Mouse (Mus musculus) ES-Bruce4 (cell line): ENCODE measurements at regions not wholly inside any gene's neighbourhood (a gene's known extent, or its start where the extent isn't known, plus 50 kb on each side); places are given as distances from the start of the nearest gene placed in this dataset.

Experiments
- H3K27ac ChIP-seq: 2 replicates; pipeline ENCODE4 v1.5.1; 2012; ENCODE audit warnings: low read length, inconsistent platforms; ENCODE audit not compliant: insufficient read depth
- H3K27me3 ChIP-seq: 2 replicates; pipeline ENCODE4 v1.6.1; 2012; ENCODE audit warnings: mild to moderate bottlenecking, low read length, inconsistent platforms; ENCODE audit not compliant: control insufficient read depth, poor library complexity, insufficient read depth, severe bottlenecking
- H3K36me3 ChIP-seq: 2 replicates; pipeline ENCODE4 v1.6.1; 2012; ENCODE audit warnings: inconsistent platforms, mild to moderate bottlenecking, low read length, moderate library complexity; ENCODE audit not compliant: control insufficient read depth, poor library complexity, insufficient read depth, severe bottlenecking
- H3K4me1 ChIP-seq: one replicate; pipeline ENCODE4 v1.8.1; 2011; ENCODE audit warnings: low read length; ENCODE audit not compliant: control insufficient read depth, insufficient read depth
- H3K4me3 ChIP-seq: 2 replicates; pipeline ENCODE4 v1.5.1; 2011; ENCODE audit warnings: low read depth, mild to moderate bottlenecking, low read length
- H3K9ac ChIP-seq: 2 replicates; pipeline ENCODE4 v1.6.1; 2012; ENCODE audit warnings: low read depth, mild to moderate bottlenecking, inconsistent platforms; ENCODE audit not compliant: poor library complexity, severe bottlenecking
- H3K9me3 ChIP-seq: replicated peaks from 2 replicates; pipeline ENCODE4 v1.6.1; 2012; ENCODE audit warnings: mild to moderate bottlenecking, low read length, inconsistent platforms; ENCODE audit not compliant: control insufficient read depth, poor library complexity, insufficient read depth, severe bottlenecking
- CTCF ChIP-seq: IDR thresholded peaks from one replicate; pipeline ENCODE4 v1.8.1; 2011; ENCODE audit warnings: low read depth, low read length
- EP300 ChIP-seq: IDR thresholded peaks from 2 replicates; pipeline ENCODE4 v1.6.1; 2011; ENCODE audit warnings: low read depth, low read length; ENCODE audit not compliant: insufficient read depth
- POLR2A ChIP-seq: IDR thresholded peaks from one replicate; pipeline ENCODE4 v1.8.1; 2011; ENCODE audit warnings: low read length; ENCODE audit not compliant: insufficient read depth

- Histone ChIP-seq H3K9me3 (no peaks in the 10 kb centered on the region), H3K27me3 (no peaks in the 10 kb centered on the region), H3K9ac (no peak overlapping the region), H3K4me3 (no peak overlapping the region), H3K4me1 (no peaks in the 10 kb centered on the region), H3K27ac (no peak overlapping the region), H3K36me3 (no peaks in the 10 kb centered on the region)
- TF ChIP-seq EP300 (no peak), POLR2A (no peak), CTCF (no peak)
These were observed 342.2 kb upstream of the Zfp462 start for GRCm38 (mm10) chr4:54602513-54603205.

DNA sequence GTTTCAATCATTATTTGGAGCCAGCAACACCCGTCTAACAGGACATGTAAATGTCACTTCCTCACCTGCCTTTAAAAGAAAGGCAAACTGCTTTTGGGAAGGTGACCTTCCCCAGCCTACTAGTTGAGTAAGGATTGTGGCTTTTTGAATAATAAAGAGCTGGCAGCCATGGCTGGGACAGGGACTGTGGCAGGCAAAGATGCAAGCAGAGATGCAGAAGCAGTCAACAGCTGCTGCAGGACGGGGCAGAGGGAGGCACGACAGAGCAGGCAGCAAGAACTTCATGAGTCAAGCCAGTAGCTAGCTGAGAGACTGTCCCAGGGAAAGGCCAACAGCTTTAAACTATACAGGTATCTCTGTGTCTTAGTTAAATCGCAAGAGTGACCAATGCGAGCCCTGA lies 334.7 kb upstream of the Zfp462 start:
- Histone ChIP-seq H3K9me3 (0 out of 2 replicates have a peak, but pooled peaks cover 5% of the 10 kb centered on the region), H3K36me3 (no peaks in the 10 kb centered on the region), H3K4me3 (no peak overlapping the region), H3K9ac (no peak overlapping the region), H3K27ac (no peak overlapping the region), H3K27me3 (no peaks in the 10 kb centered on the region), H3K4me1 (peaks cover 1% of the 10 kb centered on the region)
- no peak for TF ChIP-seq POLR2A
- TF ChIP-seq EP300: peak; percentile 90
- TF ChIP-seq CTCF: no peak

- H3K27me3 ChIP-seq: no peaks in the 10 kb centered on the region
- peaks cover 1% of the 10 kb centered on the region for H3K4me1 ChIP-seq
- 0 out of 2 replicates have a peak, but pooled peaks cover 5% of the 10 kb centered on the region for H3K9me3 ChIP-seq
- TF ChIP-seq CTCF: no peak
- TF ChIP-seq POLR2A: no peak
- TF ChIP-seq EP300: no peak
- no peak overlapping the region for H3K4me3 ChIP-seq
- H3K36me3 ChIP-seq: no peaks in the 10 kb centered on the region
- H3K27ac ChIP-seq: no peak overlapping the region
- no peak overlapping the region for H3K9ac ChIP-seq
These were observed 332.6 kb upstream of the Zfp462 start for GRCm38 (mm10) chr4:54611990-54612980.

- no peaks in the 10 kb centered on the region for H3K27me3 ChIP-seq
- H3K4me1 ChIP-seq: peaks cover 1% of the 10 kb centered on the region
- no peaks in the 10 kb centered on the region for H3K36me3 ChIP-seq
- 0 out of 2 replicates have a peak, but pooled peaks cover 5% of the 10 kb centered on the region for H3K9me3 ChIP-seq
- no peak overlapping the region for H3K9ac ChIP-seq
- H3K4me3 ChIP-seq: no peak overlapping the region
- TF ChIP-seq POLR2A: no peak
- no peak for TF ChIP-seq EP300
- no peak for TF ChIP-seq CTCF
- no peak overlapping the region for H3K27ac ChIP-seq
These were observed 331.8 kb upstream of the Zfp462 start for GRCm38 (mm10) chr4:54613076-54613475.

- no peak overlapping the region for H3K27ac ChIP-seq
- H3K9me3 ChIP-seq: 0 out of 2 replicates have a peak, but pooled peaks cover 5% of the 10 kb centered on the region
- H3K4me1 ChIP-seq: peaks cover 1% of the 10 kb centered on the region
- no peak overlapping the region for H3K4me3 ChIP-seq
- H3K9ac ChIP-seq: no peak overlapping the region
- no peaks in the 10 kb centered on the region for H3K36me3 ChIP-seq
- no peaks in the 10 kb centered on the region for H3K27me3 ChIP-seq
- TF ChIP-seq EP300 (no peak), POLR2A (no peak), CTCF (no peak)
These were observed 331.2 kb upstream of the Zfp462 start for GRCm38 (mm10) chr4:54613611-54614010.
